9 mouse cellular contexts compared by ENCODE assay signal in the genomic region with DNA sequence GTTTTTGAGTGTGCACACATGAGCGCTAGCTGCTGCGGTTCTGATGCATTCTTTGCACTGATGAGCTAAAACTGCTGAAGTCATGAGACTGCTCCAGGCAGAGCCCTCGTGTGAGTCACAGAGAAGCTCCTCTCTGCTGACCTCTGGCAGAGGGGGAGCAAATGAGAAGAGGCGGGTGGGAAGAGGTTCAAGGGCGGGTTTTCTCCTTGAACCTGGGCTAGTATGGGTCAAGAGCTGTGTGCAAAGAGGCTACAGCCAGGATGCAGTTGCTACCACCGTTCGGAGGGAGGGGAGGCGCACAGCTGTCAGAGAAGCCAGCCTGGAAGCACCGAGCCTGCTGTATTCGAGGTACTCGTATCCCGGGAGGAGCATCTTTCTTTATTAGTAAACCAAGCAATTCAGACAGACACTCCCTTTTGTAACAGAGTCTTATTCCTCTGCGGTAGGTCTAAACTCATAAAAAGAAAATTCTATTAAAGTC. TPM values are rescaled to one million over a fixed set of nuclear protein-coding genes. Genes with fewer than 3 reads are reported as not detected.
A peak's percentile ranks its signal among the peaks of the same experiment; 100 is the strongest.
DNase-seq lines count a peak whose midpoint lies in the region; ATAC-seq lines count a peak whose summit lies in the region.
"Had no signal": no experiment of that assay in that cellular context is flagged by ENCODE, and none has a peak within 500 bp of the region (broad histone marks: within the 10 kb centered on the region; RNA-seq: fewer than 3 reads in every experiment).

Cdk15 (plus strand) TSS at position 156 of the 481 bp plus-strand sequence.

- peak within 1 kb of the TSS; percentile 42 for H3K4me2 ChIP-seq in kidney, embryonic 15.5 days
- H3K4me2 ChIP-seq in hindbrain, embryonic 15.5 days: peak within 1 kb of the TSS; percentile 33
- H3K4me2 ChIP-seq: liver, embryonic 13.5 days had no signal

- no peaks in the 10 kb centered on the region for H3K36me3 ChIP-seq in kidney, embryonic 15.5 days
- no peaks in the 10 kb centered on the region for H3K36me3 ChIP-seq in hindbrain, embryonic 15.5 days
- H3K36me3 ChIP-seq: liver, embryonic 13.5 days had no signal

- ATAC-seq in kidney, embryonic 15.5 days (replicated peaks; ENCODE audit: low FRiP score): peak; percentile 64
- no peak for ATAC-seq in hindbrain, embryonic 15.5 days (ENCODE audit: low FRiP score, low read depth)
- no peak for ATAC-seq in inflammation-experienced regulatory T-cells, adult 6 months

- H3K27me3 ChIP-seq in kidney, embryonic 15.5 days: no peaks in the 10 kb centered on the region
- H3K27me3 ChIP-seq in hindbrain, embryonic 15.5 days: no peaks in the 10 kb centered on the region

- no peak for DNase-seq in kidney, adult 18-20 months
- DNase-seq in ZHBTc4 (ENCODE audit: low read depth, low spot score): peak; percentile 65
- peak; percentile 32 for DNase-seq in neural tube, embryonic 10.5 days (ENCODE audit: extremely low spot score, low spot score)
- no peak for DNase-seq in gastrocnemius, postnatal 25 days
- no peak for DNase-seq in thymus, postnatal 4 days
- DNase-seq: liver, embryonic 13.5 days had no signal

- H3K9ac ChIP-seq in kidney, embryonic 15.5 days: no peak within 1 kb of the TSS
- H3K9ac ChIP-seq in hindbrain, embryonic 15.5 days: no peak within 1 kb of the TSS
- H3K9ac ChIP-seq: liver, embryonic 13.5 days had no signal

- H3K9me3 ChIP-seq in kidney, embryonic 15.5 days (replicated peaks): no peaks in the 10 kb centered on the region
- no peaks in the 10 kb centered on the region for H3K9me3 ChIP-seq in hindbrain, embryonic 15.5 days
- H3K9me3 ChIP-seq: liver, embryonic 13.5 days had no signal

- H3K27ac ChIP-seq in kidney, embryonic 15.5 days: peak within 1 kb of the TSS; percentile 55
- no peak within 1 kb of the TSS for H3K27ac ChIP-seq in hindbrain, embryonic 15.5 days (replicated peaks)
- H3K27ac ChIP-seq: liver, embryonic 13.5 days had no signal

- peaks cover 30% of the 10 kb centered on the region for H3K4me1 ChIP-seq in kidney, embryonic 15.5 days
- H3K4me1 ChIP-seq in hindbrain, embryonic 15.5 days (replicated peaks): peaks cover 18% of the 10 kb centered on the region
- H3K4me1 ChIP-seq: liver, embryonic 13.5 days had no signal

- no peak within 1 kb of the TSS for H3K4me3 ChIP-seq in kidney, embryonic 15.5 days (replicated peaks)
- H3K4me3 ChIP-seq in hindbrain, embryonic 15.5 days: no peak within 1 kb of the TSS
- H3K4me3 ChIP-seq: liver, embryonic 13.5 days had no signal

- WGBS in kidney, embryonic 15.5 days: 9% methylated on average over 13 of the region's 13 CpGs
- 11% methylated on average over 13 of the region's 13 CpGs for WGBS in hindbrain, embryonic 15.5 days

RNA-seq across cellular contexts. Expression of gene Cdk15, which starts in this region (rescaled TPM):
- polyA plus RNA-seq in kidney, embryonic 15.5 days (2015; fragmentation: Nextera tagmentation; extraction: Ambion mirVana): 0.64 and 0.74 TPM in 2 replicates
- 1.0 and 1.6 TPM in 2 replicates for polyA plus RNA-seq in hindbrain, embryonic 15.5 days (2015; fragmentation: Nextera tagmentation; extraction: Ambion mirVana)
- not detected for polyA plus RNA-seq in inflammation-experienced regulatory T-cells, adult 6 months (2017; shearing (Covaris generic))
- under 1 TPM in 1 of 2 experiments, not detected in 1; 0.20 TPM for total RNA-seq in gastrocnemius, postnatal 25 days (2021)
- polyA plus RNA-seq: liver, embryonic 13.5 days had no signal

Comparison
In these comparisons a context has a peak if more than half of its experiments do, and no peak if none do; other contexts are left out.
1. Peak in ATAC-seq, H3K27ac ChIP-seq and H3K4me2 ChIP-seq in kidney, embryonic 15.5 days; RNA of the gene not detected or under 1 TPM.
2. DNase-seq: peak in ZHBTc4 (single experiment) and neural tube, embryonic 10.5 days (single experiment); none in kidney, adult 18-20 months (single experiment), gastrocnemius, postnatal 25 days (single experiment) and thymus, postnatal 4 days (single experiment).